Mouse (Mus musculus) gastrocnemius, postnatal 36 days (tissue): ENCODE data around the gene Ldhal6b. TPM values are rescaled to one million over a fixed set of nuclear protein-coding genes. Genes with fewer than 3 reads are reported as not detected.

Source experiments
- DNase-seq, 2 experiments: peaks; one replicate each; pipeline ENCODE4 v3.0.0; 2022
- intact Hi-C: fragments of 180-260 bp; cut with DNase I; formaldehyde crosslinking; loops from one replicate; pipeline ENCODE4 v1.15.1; 2025
- total RNA-seq, 2 experiments: library from RNA; stranded (reverse); gene quantifications; 2 replicates each; pipeline ENCODE4 v1.2.3; 2021

The Ldhal6b gene
- total RNA-seq, 2 experiments from 2014 or later, result 0.47 to 0.82 TPM

GRCm38 (mm10) chr17:5412301-5412700 is 6.3 kb downstream of the Ldhal6b start:
- no peak for DNase-seq
- intact Hi-C loops, result no loop called here

GRCm38 (mm10) chr17:5411205-5411604 is 7.4 kb downstream of the Ldhal6b start:
- intact Hi-C loops, result no loop called here
- DNase-seq, result no peak

- DNase-seq, result no peak
- intact Hi-C loops, result no loop called here
Observed at GRCm38 (mm10) chr17:5410336-5410735, 8.2 kb downstream of the Ldhal6b start.

GRCm38 (mm10) chr17:5407030-5407429 is 11.5 kb downstream of the Ldhal6b start:
- intact Hi-C loops, result no loop called here
- no peak for DNase-seq

- intact Hi-C loops, result no loop called here
- DNase-seq, result no peak
Observed at GRCm38 (mm10) chr17:5406566-5406965, 12.0 kb downstream of the Ldhal6b start.

GRCm38 (mm10) chr17:5403885-5404284 is 14.7 kb downstream of the Ldhal6b start:
- intact Hi-C loops, result no loop called here
- no peak for DNase-seq

GRCm38 (mm10) chr17:5402624-5403023 is 15.9 kb downstream of the Ldhal6b start:
- DNase-seq, result peak; percentile 53 to 70
- intact Hi-C loops, result loop anchor here (1.0 kb wide), 1 partner anchor 200 kb away; no protein-coding TSS in a partner anchor

- DNase-seq, result peak; percentile 54 to 58
- intact Hi-C loops, result loop anchor here (1.0 kb wide), 1 partner anchor 200 kb away; no protein-coding TSS in a partner anchor
Observed at GRCm38 (mm10) chr17:5402069-5402468, 16.5 kb downstream of the Ldhal6b start.

- intact Hi-C loops, result no loop called here
- DNase-seq, result no peak
Observed at GRCm38 (mm10) chr17:5401288-5401687, 17.3 kb downstream of the Ldhal6b start.

GRCm38 (mm10) chr17:5400435-5401090 is 18.0 kb downstream of the Ldhal6b start:
- intact Hi-C loops, result no loop called here
- DNase-seq, result no peak

GRCm38 (mm10) chr17:5397148-5398007 is 21.2 kb downstream of the Ldhal6b start:
- DNase-seq, result peak; percentile 79 to 83

GRCm38 (mm10) chr17:5396213-5396612 is 22.4 kb downstream of the Ldhal6b start:
- intact Hi-C loops, result loop anchor here (5.0 kb wide), 2 partner anchors 64 to 144 kb away; no protein-coding TSS in a partner anchor

More at GRCm38 (mm10) chr17:5397148-5398007, 21.2 kb downstream of the Ldhal6b start:
- intact Hi-C loops, result loop anchor here (5.0 kb wide), 2 partner anchors 65 to 145 kb away; no protein-coding TSS in a partner anchor

GRCm38 (mm10) chr17:5395454-5396205 is 22.9 kb downstream of the Ldhal6b start:
- DNase-seq, result no peak
- intact Hi-C loops, result loop anchor here (5.0 kb wide), 2 partner anchors 63 to 143 kb away; no protein-coding TSS in a partner anchor

More at GRCm38 (mm10) chr17:5396213-5396612, 22.4 kb downstream of the Ldhal6b start:
- no peak for DNase-seq

GRCm38 (mm10) chr17:5390682-5391081 is 27.9 kb downstream of the Ldhal6b start:
- intact Hi-C loops, result no loop called here
- no peak for DNase-seq

GRCm38 (mm10) chr17:5388351-5388750 is 30.2 kb downstream of the Ldhal6b start:
- intact Hi-C loops, result no loop called here
- DNase-seq, result no peak

- intact Hi-C loops, result no loop called here
- no peak for DNase-seq
Observed at GRCm38 (mm10) chr17:5386885-5387545, 31.6 kb downstream of the Ldhal6b start.

GRCm38 (mm10) chr17:5385694-5386093 is 32.9 kb downstream of the Ldhal6b start:
- intact Hi-C loops, result no loop called here
- DNase-seq, result no peak

GRCm38 (mm10) chr17:5377930-5378310 is 40.6 kb downstream of the Ldhal6b start:
- DNase-seq, result no peak
- intact Hi-C loops, result no loop called here

- intact Hi-C loops, result no loop called here
- no peak for DNase-seq
Observed at GRCm38 (mm10) chr17:5377151-5377929, 41.2 kb downstream of the Ldhal6b start.
